Mouse (Mus musculus): ENCODE measurements around the gene Cxcl2. TPM values are rescaled to one million over a fixed set of nuclear protein-coding genes. Genes with fewer than 3 reads are reported as not detected.

Cxcl2 gene
- 0.08 and 0.15 TPM in 2 replicates for polyA plus RNA-seq (2012; rRNA removed)

DNA sequence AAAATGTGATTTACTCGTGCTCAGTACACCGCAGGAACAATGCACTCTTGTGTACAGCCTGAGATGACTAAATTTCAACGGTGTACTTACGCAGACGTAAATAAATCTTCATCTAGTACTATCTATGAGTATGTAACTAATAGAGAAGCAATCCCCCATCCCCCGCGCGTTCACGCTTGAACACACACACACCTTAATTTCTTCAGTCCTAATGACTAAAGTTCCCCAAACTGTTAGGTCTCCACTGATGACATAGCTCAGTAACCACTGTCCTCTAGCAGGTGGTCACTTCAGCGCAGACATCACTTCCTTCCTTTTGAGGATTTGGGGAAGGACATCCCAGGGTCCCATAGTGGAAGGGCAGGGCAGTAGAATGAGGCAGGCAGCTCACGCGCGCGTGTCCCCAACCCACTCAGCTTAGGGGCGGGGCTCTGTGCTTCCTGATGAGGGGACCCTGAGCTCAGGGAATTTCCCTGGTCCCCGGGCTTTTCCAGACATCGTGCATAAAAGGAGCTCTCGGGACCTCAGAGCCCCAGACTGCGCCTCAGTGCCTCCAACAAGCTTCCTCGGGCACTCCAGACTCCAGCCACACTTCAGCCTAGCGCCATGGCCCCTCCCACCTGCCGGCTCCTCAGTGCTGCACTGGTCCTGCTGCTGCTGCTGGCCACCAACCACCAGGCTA is at the start of gene Cxcl2:
Gene Cxcl2, plus strand, starts transcription at position 533 of the 682 bp plus-strand sequence.

GRCm38 (mm10) chr5:90890519-90891463 is 12.9 kb upstream of the Cxcl2 start, which contains the start of gene Cxcl1:
TSS of gene Cxcl1 (plus strand) at chr5:90891241.

GRCm38 (mm10) chr5:90930971-90931851 is 27.5 kb downstream of the Cxcl2 start, which contains the start of gene Mthfd2l:
TSS of gene Mthfd2l (plus strand) at chr5:90931117.

Other genes starting within 250 kb of the Cxcl2 start
- 0.31 and 0.52 TPM in 2 replicates for gene Cxcl5, start 144.5 kb upstream of the Cxcl2 start, polyA plus RNA-seq (2012; rRNA removed)
- 115 and 139 TPM in 2 replicates for gene Ppbp, start 135.4 kb upstream of the Cxcl2 start, polyA plus RNA-seq (2012; rRNA removed)
- gene Pf4, start 131.4 kb upstream of the Cxcl2 start, polyA plus RNA-seq (2012; rRNA removed), result 258 and 293 TPM in 2 replicates
- 0.05 TPM in 1 of 2 replicates, not detected in the other for gene Cxcl3, start 117.8 kb upstream of the Cxcl2 start, polyA plus RNA-seq (2012; rRNA removed)
- 0.01 TPM in 1 of 2 replicates, not detected in the other for gene Cxcl15, start 109.3 kb upstream of the Cxcl2 start, polyA plus RNA-seq (2012; rRNA removed)
- 2.8 and 5.6 TPM in 2 replicates for gene Cxcl1, start 12.6 kb upstream of the Cxcl2 start, polyA plus RNA-seq (2012; rRNA removed)
- gene Mthfd2l, start 27.2 kb downstream of the Cxcl2 start, polyA plus RNA-seq (2012; rRNA removed), result 5.2 and 5.3 TPM in 2 replicates
- 0.01 and 0.02 TPM in 2 replicates for gene Epgn, start 123.6 kb downstream of the Cxcl2 start, polyA plus RNA-seq (2012; rRNA removed)
- 0.05 and 0.10 TPM in 2 replicates for gene Ereg, start 170.8 kb downstream of the Cxcl2 start, polyA plus RNA-seq (2012; rRNA removed)
- not detected in 2 replicates for gene Areg, start 235.7 kb downstream of the Cxcl2 start, polyA plus RNA-seq (2012; rRNA removed)

Data from liver, embryonic 14 days (tissue).